Mouse (Mus musculus) lung, postnatal 25 days (tissue): ENCODE results near the gene Gm6169.
"Not testable (repeated sequence)": the region's sequence is repeated elsewhere in the genome, so short reads cannot be mapped to it uniquely, and the experiment has no call there.

Experiments
- DNase-seq: peaks from one replicate; pipeline ENCODE4 v3.0.0; 2022; ENCODE audit warnings: low spot score

The Gm6169 gene

DNA sequence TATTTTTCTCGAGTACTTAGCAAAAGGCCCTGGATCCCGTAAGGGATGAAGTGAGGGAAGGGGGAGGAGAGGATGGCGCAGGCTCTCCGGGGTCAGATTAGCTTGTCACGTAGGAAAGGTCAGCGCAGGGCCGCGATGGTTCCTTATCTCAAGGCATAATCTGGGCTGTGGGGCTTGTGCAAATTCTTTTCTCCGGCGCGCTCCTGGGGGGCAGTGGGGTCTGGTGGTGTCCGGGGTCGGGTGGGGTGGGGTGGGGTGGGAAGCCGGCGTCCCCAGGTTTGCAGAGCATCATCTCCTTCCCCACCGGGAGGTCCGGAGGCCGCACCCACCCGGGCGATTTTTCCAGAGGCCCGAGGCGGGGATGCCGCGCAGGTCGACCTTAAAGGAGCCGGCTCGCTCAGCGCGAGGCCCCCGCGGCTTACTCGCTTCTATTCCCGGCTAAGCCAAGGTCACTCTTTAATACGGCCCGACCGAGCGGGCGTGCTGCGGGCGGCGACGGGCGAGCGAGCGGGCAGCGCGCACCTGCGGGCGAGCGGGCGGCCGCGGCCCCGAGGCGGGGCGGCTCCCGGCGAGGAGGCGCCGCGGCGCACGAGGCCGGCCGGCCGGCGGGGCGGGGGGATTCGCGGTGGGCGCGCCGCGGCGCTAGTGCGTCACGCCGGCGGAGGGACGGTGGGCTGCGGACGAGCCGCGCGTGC lies 28.0 kb downstream of the Gm6169 start:
- no peak for DNase-seq

DNA sequence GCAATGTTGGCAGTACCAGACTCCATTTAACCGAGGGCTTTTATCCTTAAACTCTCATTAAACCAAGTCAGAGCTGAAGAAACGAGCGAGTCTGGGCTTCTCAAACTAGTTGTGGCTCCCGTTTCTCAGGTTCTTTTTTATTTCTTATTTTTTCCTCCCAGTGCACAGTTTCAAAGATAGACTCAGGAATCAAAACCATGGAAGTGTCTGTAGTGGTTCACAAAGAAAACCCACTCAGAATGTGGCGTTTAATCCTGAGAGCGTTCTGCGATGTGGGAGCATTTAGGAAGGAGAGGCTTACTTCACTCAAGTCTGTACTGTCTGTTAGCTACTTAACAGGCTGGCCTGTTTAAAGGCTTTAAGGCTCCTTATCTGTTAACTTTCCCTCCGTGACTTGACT lies 30.9 kb downstream of the Gm6169 start:
- no peak for DNase-seq

GRCm38 (mm10) chr13:97067691-97068090 lies 31.3 kb downstream of the Gm6169 start:
- no peak for DNase-seq

DNA sequence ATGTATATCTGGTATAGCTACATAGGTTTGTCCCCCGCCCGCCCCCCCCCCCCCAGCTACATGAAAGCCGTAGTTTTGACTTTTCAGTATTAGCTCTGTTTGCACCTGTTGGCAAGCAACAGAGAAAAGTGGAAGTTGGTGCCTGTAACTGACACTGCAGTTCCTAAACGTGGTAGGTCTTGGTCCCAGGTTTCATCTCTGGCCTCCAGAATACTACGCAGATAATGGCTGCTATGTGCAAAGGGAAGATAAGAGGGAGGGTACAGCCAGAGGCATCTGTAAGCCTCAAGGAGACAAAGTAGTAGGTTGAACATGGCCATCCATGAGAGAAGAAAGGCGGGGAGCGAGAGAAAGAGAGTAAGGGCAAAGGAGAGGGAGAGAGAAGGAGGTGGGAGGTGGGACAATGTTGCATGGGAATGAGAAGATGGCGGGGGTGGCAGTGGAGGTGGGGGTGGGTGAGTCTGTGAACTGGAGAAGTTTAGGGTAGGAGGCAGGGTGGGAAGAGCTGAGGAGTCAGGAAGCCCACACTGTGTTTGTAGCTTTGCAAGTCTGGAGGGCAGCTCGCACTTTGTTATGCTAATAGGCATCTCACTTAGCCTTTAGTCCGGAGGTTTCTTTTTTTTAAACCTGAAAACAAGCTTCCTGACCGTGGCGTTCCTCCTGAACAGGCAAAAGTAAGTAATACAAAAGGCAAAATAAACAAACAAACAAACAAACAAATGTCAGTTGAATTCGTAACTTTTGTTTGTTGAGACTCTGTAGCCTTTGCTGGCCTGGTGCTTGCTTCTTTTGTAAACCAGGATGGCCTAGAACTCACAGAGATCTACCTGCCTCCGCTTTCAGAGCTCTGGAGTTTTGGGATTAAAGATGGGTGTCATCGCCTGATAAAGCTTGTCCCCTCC lies 32.1 kb downstream of the Gm6169 start, which contains the start of gene Fam169a:
Gene Fam169a (plus strand): TSS at position 638 of the 902 bp plus-strand sequence.
- DNase-seq = no peak

DNA sequence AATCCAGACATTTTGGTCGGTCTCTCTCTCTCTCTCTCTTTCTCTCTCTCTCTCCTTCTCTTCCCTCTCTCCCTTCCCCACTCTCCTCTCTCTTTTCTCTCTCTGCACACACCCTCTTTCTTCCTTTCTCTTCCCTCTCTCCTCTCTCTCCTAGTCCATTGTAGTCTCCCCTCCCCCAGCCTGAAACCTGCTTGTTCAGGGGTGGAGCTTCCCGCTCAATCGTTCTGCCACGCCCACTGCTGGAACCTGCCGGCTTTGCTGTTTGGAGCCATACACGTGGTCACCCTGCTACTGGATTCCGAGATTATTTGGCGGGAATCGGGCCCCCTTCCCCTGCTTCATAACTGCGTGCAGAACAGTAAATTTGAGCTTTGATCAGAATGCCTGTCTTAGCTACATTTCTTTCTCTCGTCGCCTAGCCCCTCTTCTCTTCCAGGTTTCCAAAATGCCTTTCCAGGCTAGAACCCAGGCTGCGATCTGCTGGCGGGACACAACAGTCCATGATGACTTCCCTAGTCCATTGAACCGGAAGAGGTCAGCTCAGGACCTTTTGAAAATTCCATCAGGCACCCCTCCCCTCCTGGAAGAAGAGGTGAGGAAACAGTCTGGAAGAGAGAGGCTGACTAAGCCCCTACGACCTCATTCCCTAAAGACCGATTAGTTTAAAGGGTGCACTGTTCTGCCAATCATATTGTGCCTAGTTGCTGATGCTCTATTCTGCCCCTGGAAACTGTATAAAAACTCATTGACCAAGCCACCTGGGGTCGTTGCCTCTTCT lies 34.0 kb downstream of the Gm6169 start:
- DNase-seq = not testable (repeated sequence)

- DNase-seq = no peak
Observed at GRCm38 (mm10) chr13:97064413-97064812, 34.6 kb downstream of the Gm6169 start.

DNA sequence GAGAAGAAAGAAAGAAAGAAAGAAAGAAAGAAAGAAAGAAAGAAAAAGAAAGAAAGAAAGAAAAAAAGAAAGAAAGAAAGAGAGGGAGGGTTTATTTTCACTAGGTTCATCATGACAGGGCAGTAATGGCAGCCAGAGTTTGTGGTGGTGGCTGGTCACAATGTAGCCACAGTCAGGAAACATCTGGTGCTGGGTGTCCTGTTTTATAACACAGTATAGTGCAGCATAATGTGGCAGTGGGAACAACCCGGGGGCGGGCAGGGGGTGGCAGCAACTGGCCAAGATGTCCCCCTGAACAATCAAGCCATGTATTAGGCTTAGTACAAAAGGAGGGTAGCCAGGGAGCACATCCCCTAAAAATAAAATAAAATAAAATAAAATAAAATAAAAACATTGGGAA lies 35.6 kb downstream of the Gm6169 start:
- DNase-seq = no peak

- DNase-seq = no peak
Observed at GRCm38 (mm10) chr13:97062151-97062550, 36.9 kb downstream of the Gm6169 start.

DNA sequence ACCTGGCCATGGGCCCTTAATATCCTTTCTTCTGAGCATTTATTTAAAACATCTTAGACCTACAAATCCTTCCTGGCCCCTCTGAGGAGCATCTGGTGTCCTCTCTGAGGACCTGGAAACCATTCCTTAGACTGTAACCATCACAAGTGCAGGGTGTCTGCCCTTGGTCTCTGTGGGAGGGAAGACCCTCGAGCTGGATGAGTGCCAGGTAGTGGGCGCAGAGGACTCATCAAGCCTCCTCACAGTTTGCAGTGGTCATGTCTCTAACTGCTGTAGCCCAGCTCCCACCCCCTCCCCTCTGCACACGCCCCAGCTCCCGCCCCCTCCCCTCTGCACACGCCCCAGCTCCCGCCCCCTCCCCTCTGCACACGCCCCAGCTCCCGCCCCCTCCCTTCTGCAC lies 38.7 kb downstream of the Gm6169 start:
- no peak for DNase-seq

- DNase-seq = no peak
Observed at GRCm38 (mm10) chr13:97059746-97060145, 39.3 kb downstream of the Gm6169 start.

DNA sequence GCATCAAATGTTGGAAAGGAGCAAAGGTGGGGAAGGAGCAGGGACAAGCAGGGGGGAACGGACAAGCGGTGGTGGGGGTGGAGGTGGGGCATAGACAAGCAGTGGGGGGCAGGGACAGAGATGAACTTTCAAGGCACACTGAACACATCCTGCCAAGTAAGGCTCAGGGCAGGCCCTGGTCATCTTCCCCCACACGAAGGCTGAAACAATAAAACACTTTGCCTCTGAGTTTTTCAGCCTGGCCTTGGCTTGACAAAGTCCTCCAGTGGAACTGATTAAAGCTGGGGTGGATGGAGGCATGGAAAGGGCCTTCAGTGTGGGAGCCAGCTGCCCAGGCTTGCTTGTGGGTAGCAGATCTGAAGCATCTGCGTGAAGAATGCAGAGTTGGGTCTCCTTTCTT lies 41.2 kb downstream of the Gm6169 start:
- no peak for DNase-seq

- DNase-seq = peak; percentile 34
Observed at GRCm38 (mm10) chr13:97053844-97054243, 45.2 kb downstream of the Gm6169 start.

DNA sequence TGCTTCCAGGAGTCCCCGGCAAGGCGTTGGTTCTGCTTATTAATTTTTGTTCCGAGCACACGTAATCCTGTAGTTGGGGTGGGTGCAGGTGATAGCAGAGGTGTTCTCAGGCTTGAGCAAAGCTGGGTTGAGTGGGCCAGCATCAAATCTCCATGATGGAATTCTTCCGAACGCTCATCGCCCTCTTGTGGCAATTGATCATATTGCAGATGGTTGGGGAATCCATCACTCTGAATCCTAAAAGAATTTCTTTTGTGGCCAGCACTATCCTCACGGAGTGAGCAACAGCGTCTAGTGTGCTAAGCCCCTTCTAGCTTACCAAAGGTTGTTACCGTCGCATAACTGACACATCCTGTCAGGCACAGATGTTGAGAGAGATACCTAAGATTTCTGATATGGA lies 46.4 kb downstream of the Gm6169 start:
- DNase-seq = peak; percentile 40

DNA sequence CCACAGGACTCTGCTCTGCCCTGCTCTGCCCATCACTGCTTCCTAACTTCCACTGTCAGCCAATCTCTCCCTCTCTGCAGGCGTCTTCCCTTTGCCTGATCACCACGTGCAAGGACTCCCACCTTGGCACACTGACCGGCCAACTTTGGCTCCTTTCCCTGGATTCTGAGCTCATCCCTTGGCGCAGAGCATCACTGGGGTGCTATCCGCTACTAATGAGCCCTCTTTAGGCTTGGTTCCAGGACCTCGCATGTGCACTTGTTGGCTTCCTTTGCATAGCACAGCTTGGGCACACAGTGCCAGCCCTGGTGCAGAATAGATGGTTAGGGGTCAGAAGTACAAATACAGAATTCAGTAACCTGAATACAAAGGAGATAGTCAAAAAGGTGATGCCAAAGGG lies 47.9 kb downstream of the Gm6169 start:
- no peak for DNase-seq
